Mouse (Mus musculus) testis, adult 2 months (tissue): ENCODE data around the gene Msrb3.

Experiments used
- CTCF ChIP-seq: fragments of 200-500 bp; IDR thresholded peaks from 2 replicates; pipeline ENCODE4 v1.5.1; 2012; ENCODE audit warnings: low read depth, mild to moderate bottlenecking, inconsistent platforms, low read length, moderate library complexity; ENCODE audit not compliant: control insufficient read depth, insufficient read depth, insufficient replicate concordance
- POLR2A ChIP-seq: fragments of 200-500 bp; IDR thresholded peaks from 2 replicates; pipeline ENCODE4 v1.6.1; 2012; ENCODE audit warnings: low read depth, mild to moderate bottlenecking, inconsistent platforms, low read length, moderate library complexity; ENCODE audit not compliant: control insufficient read depth

DNA sequence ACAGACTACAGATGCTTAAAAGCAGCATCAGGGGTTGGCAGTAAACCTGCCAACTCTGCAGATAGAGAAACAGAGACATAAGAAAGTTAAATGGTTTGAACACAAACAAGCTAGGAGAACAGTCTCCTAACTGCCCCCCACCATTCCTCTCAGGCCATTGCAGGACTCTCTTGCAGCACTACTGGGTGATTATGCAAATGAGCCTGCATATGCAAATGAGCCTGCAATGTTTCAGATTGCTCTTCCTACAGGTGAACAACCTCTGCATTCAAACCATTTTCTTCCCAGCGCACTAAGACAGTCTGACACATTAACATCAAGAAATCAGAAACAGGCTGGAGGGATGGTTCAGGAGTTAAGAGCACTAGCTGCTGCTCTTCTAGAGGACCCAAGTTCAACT lies 8.3 kb downstream of the Msrb3 start:
- TF ChIP-seq POLR2A (no peak), CTCF (no peak)
